Mouse (Mus musculus) intestine, embryonic 14.5 days (tissue): ENCODE results near the gene Ar. TPM values are rescaled to one million over a fixed set of nuclear protein-coding genes. Genes with fewer than 3 reads are reported as not detected.

Experiments used
- ATAC-seq: fragments of 200-750 bp; cut with Nextera tagmentation; replicated peaks from 2 replicates; pipeline ENCODE4 v1.8.0; 2017; ENCODE audit warnings: low read depth, moderate number of reproducible peaks, moderate TSS enrichment, moderate library complexity; ENCODE audit not compliant: low FRiP score, low TSS enrichment
- DNase-seq: peaks from one replicate; pipeline ENCODE4 v3.0.0-alpha.2; 2018; ENCODE audit warnings: low spot score
- H3K27ac ChIP-seq: fragments of 300-500 bp; sonication (generic); 2 replicates; pipeline ENCODE4 v1.5.1; 2014; ENCODE audit warnings: low read depth, mild to moderate bottlenecking, control low read depth
- H3K27me3 ChIP-seq: fragments of 300-500 bp; sonication (generic); replicated peaks from 2 replicates; pipeline ENCODE4 v1.6.1; 2014; ENCODE audit warnings: low read length, control low read depth; ENCODE audit not compliant: control insufficient read depth, insufficient read depth
- H3K36me3 ChIP-seq: fragments of 300-500 bp; sonication (generic); 2 replicates; pipeline ENCODE4 v1.6.1; 2014; ENCODE audit warnings: low read length, control low read depth; ENCODE audit not compliant: control insufficient read depth, insufficient read depth
- H3K4me1 ChIP-seq: fragments of 300-500 bp; sonication (generic); replicated peaks from 2 replicates; pipeline ENCODE4 v1.6.1; 2014; ENCODE audit warnings: low read length, control low read depth, mixed read lengths; ENCODE audit not compliant: control insufficient read depth, insufficient read depth
- H3K4me2 ChIP-seq: fragments of 300-500 bp; sonication (generic); 2 replicates; pipeline ENCODE4 v1.6.1; 2014; ENCODE audit warnings: low read length
- H3K4me3 ChIP-seq: fragments of 300-500 bp; sonication (generic); 2 replicates; pipeline ENCODE4 v1.5.1; 2014; ENCODE audit warnings: low read depth, low read length, control low read depth, mixed read lengths
- H3K9ac ChIP-seq: fragments of 300-500 bp; sonication (generic); 2 replicates; pipeline ENCODE4 v1.6.1; 2014; ENCODE audit warnings: mild to moderate bottlenecking, low read length
- H3K9me3 ChIP-seq: fragments of 300-500 bp; sonication (generic); 2 replicates; pipeline ENCODE4 v1.6.1; 2016; ENCODE audit warnings: low read length, control low read depth; ENCODE audit not compliant: control insufficient read depth
- WGBS: fragments of 180-500 bp; shearing (Covaris S2); extraction: QIAGEN DNeasy Blood & Tissue Kit; methylation state at CpG from one replicate; pipeline ENCODE4 v1.1.7; 2014; 5-methylcytosine and 5-hydroxymethylcytosine counted together
- polyA plus RNA-seq: library from polyadenylated mRNA; unstranded; fragments of >200 nt; fragmentation: Nextera tagmentation; extraction: Ambion mirVana; gene quantifications from 2 replicates; pipeline ENCODE4 v1.2.1, GENCODE M21; 2014

Ar gene
- polyA plus RNA-seq, 1 experiment from 2014 or later, result 0.11 TPM

GRCm38 (mm10) chrX:98245108-98245507 lies 96.5 kb downstream of the Ar start:
- no peak for ATAC-seq
- no peaks in the 10 kb centered on the region for H3K36me3 ChIP-seq

GRCm38 (mm10) chrX:98248363-98248762 lies 99.8 kb downstream of the Ar start:
- no peak for ATAC-seq
- DNase-seq, result no peak
- no peak overlapping the region for H3K27ac ChIP-seq
- no peaks in the 10 kb centered on the region for H3K27me3 ChIP-seq
- no peaks in the 10 kb centered on the region for H3K36me3 ChIP-seq
- no peak overlapping the region for H3K4me3 ChIP-seq
- no peak overlapping the region for H3K9ac ChIP-seq
- H3K9me3 ChIP-seq, result no peaks in the 10 kb centered on the region
- H3K4me1 ChIP-seq, result no peaks in the 10 kb centered on the region
- 78% methylated on average over 4 of the region's 4 CpGs for WGBS
- H3K4me2 ChIP-seq, result no peak overlapping the region

More at GRCm38 (mm10) chrX:98245108-98245507, 96.5 kb downstream of the Ar start:
- Histone ChIP-seq H3K27me3 (no peaks in the 10 kb centered on the region), H3K4me2 (no peak overlapping the region), H3K27ac (no peak overlapping the region), H3K4me1 (no peaks in the 10 kb centered on the region), H3K4me3 (no peak overlapping the region), H3K9me3 (no peaks in the 10 kb centered on the region), H3K9ac (no peak overlapping the region)
- no peak for DNase-seq
- 93% methylated on average over 2 of the region's 2 CpGs for WGBS

GRCm38 (mm10) chrX:98259620-98260019 lies 111.1 kb downstream of the Ar start:
- Histone ChIP-seq H3K27ac (no peak overlapping the region), H3K27me3 (0 out of 2 replicates have a peak, but pooled peaks cover 3% of the 10 kb centered on the region), H3K36me3 (no peaks in the 10 kb centered on the region), H3K9ac (no peak overlapping the region), H3K4me2 (no peak overlapping the region), H3K4me1 (no peaks in the 10 kb centered on the region), H3K4me3 (no peak overlapping the region), H3K9me3 (no peaks in the 10 kb centered on the region)
- no peak for DNase-seq
- ATAC-seq, result no peak
- 80% methylated on average over 2 of the region's 2 CpGs for WGBS

GRCm38 (mm10) chrX:98265755-98266154 lies 117.2 kb downstream of the Ar start:
- H3K4me3 ChIP-seq, result no peak overlapping the region
- H3K27me3 ChIP-seq, result no peaks in the 10 kb centered on the region; the same call in 1 of the 2 replicates
- no peak for DNase-seq
- H3K36me3 ChIP-seq, result no peaks in the 10 kb centered on the region
- no peaks in the 10 kb centered on the region for H3K4me1 ChIP-seq
- no peak overlapping the region for H3K4me2 ChIP-seq
- no peaks in the 10 kb centered on the region for H3K9me3 ChIP-seq
- H3K9ac ChIP-seq, result no peak overlapping the region
- ATAC-seq, result no peak
- 87% methylated on average over 2 of the region's 2 CpGs for WGBS
- no peak overlapping the region for H3K27ac ChIP-seq

- Histone ChIP-seq H3K4me2 (no peak overlapping the region), H3K4me3 (no peak overlapping the region), H3K27ac (no peak overlapping the region), H3K4me1 (no peaks in the 10 kb centered on the region), H3K27me3 (no peaks in the 10 kb centered on the region), H3K9me3 (no peaks in the 10 kb centered on the region), H3K36me3 (no peaks in the 10 kb centered on the region), H3K9ac (no peak overlapping the region)
- ATAC-seq (no peak), DNase-seq (no peak)
These were observed 122.8 kb downstream of the Ar start for GRCm38 (mm10) chrX:98271361-98271760.

- H3K9me3 ChIP-seq, result no peaks in the 10 kb centered on the region
- no peak for DNase-seq
- no peak for ATAC-seq
- no peaks in the 10 kb centered on the region for H3K4me1 ChIP-seq
- H3K4me2 ChIP-seq, result no peak overlapping the region
- no peak overlapping the region for H3K4me3 ChIP-seq
- H3K27me3 ChIP-seq, result no peaks in the 10 kb centered on the region
- H3K27ac ChIP-seq, result no peak overlapping the region
- H3K9ac ChIP-seq, result no peak overlapping the region
- H3K36me3 ChIP-seq, result no peaks in the 10 kb centered on the region
- WGBS, result 62% methylated on average over 1 of the region's 1 CpGs
These were observed 143.2 kb downstream of the Ar start for GRCm38 (mm10) chrX:98291763-98292162.

- WGBS, result 70% methylated on average over 4 of the region's 4 CpGs
- Histone ChIP-seq H3K4me3 (no peak overlapping the region), H3K9ac (no peak overlapping the region), H3K27ac (no peak overlapping the region), H3K36me3 (no peaks in the 10 kb centered on the region), H3K4me1 (no peaks in the 10 kb centered on the region), H3K4me2 (no peak overlapping the region), H3K27me3 (no peaks in the 10 kb centered on the region), H3K9me3 (no peaks in the 10 kb centered on the region)
- DNase-seq (no peak), ATAC-seq (no peak)
These were observed 152.1 kb downstream of the Ar start for GRCm38 (mm10) chrX:98300685-98301084.

- Histone ChIP-seq H3K9me3 (no peaks in the 10 kb centered on the region), H3K9ac (no peak overlapping the region), H3K36me3 (no peaks in the 10 kb centered on the region), H3K27ac (no peak overlapping the region), H3K27me3 (no peaks in the 10 kb centered on the region), H3K4me3 (no peak overlapping the region), H3K4me1 (no peaks in the 10 kb centered on the region), H3K4me2 (no peak overlapping the region)
- ATAC-seq (no peak), DNase-seq (no peak)
- WGBS, result 68% methylated on average over 2 of the region's 2 CpGs
These were observed 153.4 kb downstream of the Ar start for GRCm38 (mm10) chrX:98301924-98302323.

- H3K27me3 ChIP-seq, result 0 out of 2 replicates have a peak, but pooled peaks cover 2% of the 10 kb centered on the region
- ATAC-seq, result no peak
- H3K36me3 ChIP-seq, result no peaks in the 10 kb centered on the region
- no peak overlapping the region for H3K4me3 ChIP-seq
- no peak overlapping the region for H3K27ac ChIP-seq
- no peaks in the 10 kb centered on the region for H3K9me3 ChIP-seq
- no peak overlapping the region for H3K9ac ChIP-seq
- no peaks in the 10 kb centered on the region for H3K4me1 ChIP-seq
- no peak for DNase-seq
- WGBS, result 93% methylated on average over 3 of the region's 3 CpGs
- no peak overlapping the region for H3K4me2 ChIP-seq
These were observed 167.4 kb downstream of the Ar start for GRCm38 (mm10) chrX:98315961-98316360.
